8 mouse cellular contexts compared by ENCODE assay signal in genomic region chr17:28517956-28518614, GRCm38 (mm10). TPM values are rescaled to one million over a fixed set of nuclear protein-coding genes. Genes with fewer than 3 reads are reported as not detected.
DNase-seq lines count a peak whose midpoint lies in the region; ATAC-seq lines count a peak whose summit lies in the region.

No protein-coding gene starts in this region.

- DNase-seq in adrenal gland, adult (ENCODE audit: inconsistent age in 2 of 2, low spot score in 1 of 2), result peak; percentile 95 to 96
- peak; percentile 93 for DNase-seq in gastrocnemius, postnatal 14 days
- DNase-seq in left cerebral cortex, postnatal 4 days, result peak; percentile 80
- DNase-seq in midbrain, embryonic 11.5 days (ENCODE audit: low spot score, missing footprints), result peak; percentile 93
- DNase-seq in spleen, adult 18-20 months, result peak; percentile 84 to 87
- no peak for DNase-seq in yolk sac, embryonic 10.5 days (ENCODE audit: low spot score)

- no peaks in the 10 kb centered on the region for H3K36me3 ChIP-seq in intestine, embryonic 16.5 days (ENCODE audit: control insufficient read depth, insufficient read depth, low read length)
- no peaks in the 10 kb centered on the region for H3K36me3 ChIP-seq in midbrain, embryonic 11.5 days (ENCODE audit: control insufficient read depth, insufficient read depth, low read length)

- no peaks in the 10 kb centered on the region for H3K27me3 ChIP-seq in intestine, embryonic 16.5 days (replicated peaks; ENCODE audit: control insufficient read depth, insufficient read depth, low read length)
- peaks cover 25% of the 10 kb centered on the region for H3K27me3 ChIP-seq in midbrain, embryonic 11.5 days (ENCODE audit: control insufficient read depth, insufficient read depth, low read length)

- no peaks in the 10 kb centered on the region for H3K9me3 ChIP-seq in intestine, embryonic 16.5 days (ENCODE audit: control insufficient read depth, low read length)
- H3K9me3 ChIP-seq in midbrain, embryonic 11.5 days (ENCODE audit: control insufficient read depth, low read length), result no peaks in the 10 kb centered on the region

- H3K4me3 ChIP-seq in intestine, embryonic 16.5 days (ENCODE audit: low read length), result peak overlapping the region; percentile 51
- H3K4me3 ChIP-seq in midbrain, embryonic 11.5 days (ENCODE audit: low read depth, low read length), result peak overlapping the region; percentile 46

- H3K4me2 ChIP-seq in intestine, embryonic 16.5 days (ENCODE audit: low read depth, low read length), result peak overlapping the region; percentile 95
- peak overlapping the region; percentile 83 for H3K4me2 ChIP-seq in midbrain, embryonic 11.5 days

- peak overlapping the region; percentile 93 for H3K27ac ChIP-seq in intestine, embryonic 16.5 days (ENCODE audit: low read length)
- H3K27ac ChIP-seq in midbrain, embryonic 11.5 days (ENCODE audit: low read depth, low read length), result no peak overlapping the region

- H3K9ac ChIP-seq in intestine, embryonic 16.5 days (ENCODE audit: low read depth, low read length), result peak overlapping the region; percentile 76
- peak overlapping the region; percentile 70 for H3K9ac ChIP-seq in midbrain, embryonic 11.5 days (ENCODE audit: low read length)

- WGBS in intestine, embryonic 16.5 days, result 2% methylated on average over 43 of the region's 46 CpGs
- WGBS in midbrain, embryonic 11.5 days, result 2% methylated on average over 44 of the region's 46 CpGs

- intact Hi-C loops in gastrocnemius, postnatal 14 days (cut with DNase I; ENCODE audit: low total_unique reads), result no loop called here
- intact Hi-C loops in left cerebral cortex, postnatal 4 days (cut with DNase I), result no loop called here

- ATAC-seq in common myeloid progenitor, adult 5-6 weeks (replicated peaks; ENCODE audit: low read depth, poor library complexity, severe bottlenecking), result peak; percentile 57
- ATAC-seq in intestine, embryonic 16.5 days, result peak; percentile 53
- ATAC-seq in midbrain, embryonic 11.5 days (ENCODE audit: low FRiP score), result peak; percentile 49

- H3K4me1 ChIP-seq in intestine, embryonic 16.5 days (ENCODE audit: control insufficient read depth, insufficient read depth, low read length), result peaks cover 52% of the 10 kb centered on the region
- H3K4me1 ChIP-seq in midbrain, embryonic 11.5 days (ENCODE audit: control insufficient read depth, insufficient read depth, low read length), result peaks cover 18% of the 10 kb centered on the region

RNA-seq across cellular contexts. Expression of gene Fkbp5, which starts 0.8 kb away (rescaled TPM):
- 35.0 and 49.6 TPM in 2 replicates for total RNA-seq in common myeloid progenitor, adult 5-6 weeks (2017)
- total RNA-seq in gastrocnemius, postnatal 14 days (2021), result 100 to 1,000 TPM in 1 of 2 experiments, 1 to 10 TPM in 1; 9.2 to 104 TPM
- 22.0 and 27.3 TPM in 2 replicates for polyA plus RNA-seq in intestine, embryonic 16.5 days (2015; fragmentation: Nextera tagmentation; extraction: Ambion mirVana)
- 10 to 100 TPM; 39.0 to 40.9 TPM for total RNA-seq in left cerebral cortex, postnatal 4 days (2021)
- 9.8 and 10.9 TPM in 2 replicates for polyA plus RNA-seq in midbrain, embryonic 11.5 days (2014; fragmentation: Nextera tagmentation; extraction: Ambion mirVana)

RNA-seq across cellular contexts. Expression of gene Armc12, which starts 12.5 kb away (rescaled TPM):
- not detected in 2 replicates for total RNA-seq in common myeloid progenitor, adult 5-6 weeks (2017)
- total RNA-seq in gastrocnemius, postnatal 14 days (2021), result not detected
- polyA plus RNA-seq in intestine, embryonic 16.5 days (2015; fragmentation: Nextera tagmentation; extraction: Ambion mirVana), result not detected in 2 replicates
- total RNA-seq in left cerebral cortex, postnatal 4 days (2021), result not detected
- not detected in 2 replicates for polyA plus RNA-seq in midbrain, embryonic 11.5 days (2014; fragmentation: Nextera tagmentation; extraction: Ambion mirVana)

RNA-seq across cellular contexts. Expression of gene Clpsl2, which starts 31.1 kb away (rescaled TPM):
- not detected in 2 replicates for total RNA-seq in common myeloid progenitor, adult 5-6 weeks (2017)
- not detected for total RNA-seq in gastrocnemius, postnatal 14 days (2021)
- polyA plus RNA-seq in intestine, embryonic 16.5 days (2015; fragmentation: Nextera tagmentation; extraction: Ambion mirVana), result not detected in 2 replicates
- not detected for total RNA-seq in left cerebral cortex, postnatal 4 days (2021)
- polyA plus RNA-seq in midbrain, embryonic 11.5 days (2014; fragmentation: Nextera tagmentation; extraction: Ambion mirVana), result not detected in 2 replicates

RNA-seq across cellular contexts. Expression of gene Clps, which starts 42.5 kb away (rescaled TPM):
- not detected in 2 replicates for total RNA-seq in common myeloid progenitor, adult 5-6 weeks (2017)
- not detected for total RNA-seq in gastrocnemius, postnatal 14 days (2021)
- 1,810 and 2,508 TPM in 2 replicates for polyA plus RNA-seq in intestine, embryonic 16.5 days (2015; fragmentation: Nextera tagmentation; extraction: Ambion mirVana)
- not detected for total RNA-seq in left cerebral cortex, postnatal 4 days (2021)
- polyA plus RNA-seq in midbrain, embryonic 11.5 days (2014; fragmentation: Nextera tagmentation; extraction: Ambion mirVana), result not detected in 2 replicates

RNA-seq across cellular contexts. Expression of gene Lhfpl5, which starts 57.4 kb away (rescaled TPM):
- total RNA-seq in common myeloid progenitor, adult 5-6 weeks (2017), result not detected in 2 replicates
- total RNA-seq in gastrocnemius, postnatal 14 days (2021), result not detected
- polyA plus RNA-seq in intestine, embryonic 16.5 days (2015; fragmentation: Nextera tagmentation; extraction: Ambion mirVana), result 0.92 and 1.0 TPM in 2 replicates
- total RNA-seq in left cerebral cortex, postnatal 4 days (2021), result 1 to 10 TPM; 7.4 to 8.1 TPM
- polyA plus RNA-seq in midbrain, embryonic 11.5 days (2014; fragmentation: Nextera tagmentation; extraction: Ambion mirVana), result 1.4 and 2.0 TPM in 2 replicates
